Mouse (Mus musculus): ENCODE measurements around the gene Mrgprd.

DNA sequence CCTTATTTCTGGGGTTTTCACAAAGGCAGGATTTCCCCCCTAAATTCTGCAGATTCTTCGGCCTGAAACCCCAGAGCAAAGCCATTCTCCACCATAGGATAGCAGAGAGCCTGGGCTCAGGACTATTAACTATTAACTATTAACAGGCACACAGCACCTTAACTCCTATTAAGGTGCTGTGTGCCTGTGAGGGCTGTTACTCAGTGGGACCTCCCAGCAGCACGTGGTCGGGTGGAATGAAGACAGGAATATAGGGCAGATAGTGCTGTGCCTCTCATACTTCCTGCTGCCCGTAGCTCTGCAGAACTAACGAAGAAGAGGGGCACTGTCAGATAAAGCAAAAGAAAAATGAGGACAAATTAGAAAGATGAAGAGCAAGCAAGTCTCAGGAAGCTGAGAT, 4.1 kb upstream of the Mrgprd start:
- no peak for TF ChIP-seq EP300 (IDR thresholded peaks at IDR 0.05)
- no peak for TF ChIP-seq CTCF (IDR thresholded peaks at IDR 0.05)
